ENCODE assay signal across 1 mouse cellular context in the genomic region with DNA sequence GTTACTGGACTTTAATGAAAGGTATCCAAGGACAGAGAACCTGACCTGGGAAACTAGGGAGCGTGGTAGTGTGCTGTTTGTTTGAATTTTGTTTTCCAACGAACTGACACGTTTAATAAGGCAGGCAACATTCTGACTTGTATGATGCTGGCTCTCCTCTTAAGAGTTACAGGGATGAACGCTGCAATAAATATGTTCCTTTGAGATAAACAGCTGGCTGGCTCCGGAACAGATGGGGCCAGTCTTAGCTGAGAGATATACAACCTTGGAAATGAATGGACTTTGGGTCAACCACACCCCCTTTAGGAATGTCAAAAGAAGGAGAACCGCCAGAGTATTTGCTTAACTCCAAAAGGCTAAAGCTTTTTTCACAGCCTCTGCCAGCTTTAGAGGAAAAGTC.
TF ChIP-seq lines count a peak whose summit lies in the region.

No protein-coding gene starts in this region.

TF ChIP-seq in CH12.LX, 34 proteins besides CTCF, POLR2A, EP300 and RAD21 (continued from another document):
- TF ChIP-seq SMC3 (IDR thresholded peaks at IDR 0.05; ENCODE audit: low read depth, low read length), result no peak
- no peak for TF ChIP-seq NRF1 (IDR thresholded peaks at IDR 0.05; ENCODE audit: low read depth, low read length)
- no peak for TF ChIP-seq USF1 (IDR thresholded peaks at IDR 0.05; ENCODE audit: low read depth, low read length)
- TF ChIP-seq ETS1 (conservative IDR thresholded peaks at IDR 0.05; ENCODE audit: low read depth, low read length), result no peak
- TF ChIP-seq MEF2A (IDR thresholded peaks at IDR 0.05; ENCODE audit: borderline replicate concordance, low read depth, low read length), result no peak
